Mouse (Mus musculus): ENCODE results near the gene Slc35g3. TPM values are rescaled to one million over a fixed set of nuclear protein-coding genes. Genes with fewer than 3 reads are reported as not detected.

The Slc35g3 gene
- total and polyA plus RNA-seq, 3 experiments, result not detected

DNA sequence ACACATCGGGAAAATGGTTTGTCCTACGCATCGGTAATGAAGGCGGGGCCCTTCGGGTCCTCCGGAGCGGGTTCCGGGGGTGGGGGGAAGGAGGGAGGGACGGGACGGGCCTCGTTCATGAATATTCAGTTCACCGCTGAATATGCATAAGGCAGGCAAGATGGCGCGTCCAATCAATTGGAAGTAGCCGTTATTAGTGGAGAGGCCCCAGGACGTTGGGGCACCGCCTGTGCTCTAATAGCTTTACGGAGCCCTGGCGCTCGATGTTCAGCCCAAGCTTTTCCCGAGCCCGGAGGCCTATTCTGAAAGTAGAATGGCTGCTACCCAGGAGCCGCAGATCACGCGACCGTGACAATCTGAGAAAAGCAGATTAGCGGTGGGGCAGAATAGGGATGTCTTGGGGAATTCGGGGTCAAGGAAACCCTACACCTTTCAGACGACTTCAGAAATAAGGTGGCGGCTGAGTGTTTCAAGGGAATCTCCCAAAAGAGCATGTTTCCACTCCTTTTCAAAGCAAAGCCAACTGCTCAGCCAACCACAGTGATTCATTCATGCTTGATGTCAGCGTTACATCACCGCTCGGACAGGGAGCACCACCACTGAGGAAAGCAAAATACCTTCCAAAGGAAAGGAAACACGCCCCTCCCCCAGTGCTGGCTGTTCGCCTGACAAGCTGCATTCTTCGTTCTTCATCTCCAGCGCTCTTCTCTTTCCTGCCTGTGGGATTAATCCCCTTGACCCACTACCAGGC, 2.6 kb downstream of the Slc35g3 start:
- in situ Hi-C loops (cut with MboI; ENCODE audit: low pct_ligation_motif_present, low pct_unique_long_range_greater_than_20kb, low sequenced_read_pairs), result loop anchor here (5.0 kb wide), 1 partner anchor 33 kb away; no protein-coding TSS in a partner anchor
- H3K36me3 ChIP-seq (replicated peaks in 1 of 2; ENCODE audit: control insufficient read depth in 1 of 2, insufficient read depth in 1 of 2, low read length in 1 of 2), result peaks cover 0 to 9% of the 10 kb centered on the region in 2 experiments
- peak overlapping the region; percentile 92 for H3K27ac ChIP-seq (ENCODE audit: insufficient read depth, low read depth)
- peak overlapping the region; percentile 55 to 60 (median 59) for H3K4me3 ChIP-seq (replicated peaks in 1 of 3; ENCODE audit: low read depth in 2 of 3, low read length in 2 of 3, poor library complexity in 1 of 3)
- peaks cover 35% of the 10 kb centered on the region for H3K79me2 ChIP-seq (replicated peaks; ENCODE audit: control insufficient read depth, extremely low read depth, insufficient read depth, poor library complexity, severe bottlenecking)
- peak; percentile 98 for DNase-seq (ENCODE audit: extremely low read depth)
- H3K4me2 ChIP-seq (ENCODE audit: insufficient read depth, low read depth, poor library complexity, severe bottlenecking), result peak overlapping the region; percentile 82
- TF ChIP-seq HCFC1 (IDR thresholded peaks at IDR 0.05; ENCODE audit: low read depth, low read length) (no peak), GABPA (IDR thresholded peaks at IDR 0.05; ENCODE audit: insufficient replicate concordance, low read depth, low read length) (no peak), ZMIZ1 (IDR thresholded peaks at IDR 0.05; ENCODE audit: low read depth, low read length) (peak; percentile 88), E2F4 (IDR thresholded peaks at IDR 0.05; ENCODE audit: insufficient replicate concordance, low read depth, low read length) (no peak), RAD21 (IDR thresholded peaks at IDR 0.05; ENCODE audit: low read depth, low read length) (no peak), MEF2A (IDR thresholded peaks at IDR 0.05; ENCODE audit: borderline replicate concordance, low read depth, low read length) (peak; percentile 69), MYC (IDR thresholded peaks at IDR 0.05; ENCODE audit: low read depth, low read length) (peak; percentile 89), USF2 (conservative IDR thresholded peaks at IDR 0.05; ENCODE audit: low read depth, low read length) (no peak), UBTF (IDR thresholded peaks at IDR 0.05; ENCODE audit: low read depth, low read length) (no peak), ZC3H11A (IDR thresholded peaks at IDR 0.05; ENCODE audit: low read depth, low read length) (no peak), MAX (IDR thresholded peaks at IDR 0.05; ENCODE audit: low read length) (peak; percentile 83), JUND (conservative IDR thresholded peaks at IDR 0.05; ENCODE audit: low read depth, low read length) (peak; percentile 61; the same call in 1 of the 2 replicates), BHLHE40 (IDR thresholded peaks at IDR 0.05; ENCODE audit: low read depth, low read length) (peak; percentile 91), MAZ (IDR thresholded peaks at IDR 0.05; ENCODE audit: low read depth, low read length) (peak; percentile 99), MAFK (IDR thresholded peaks at IDR 0.05; ENCODE audit: insufficient replicate concordance, low read length) (0 out of 2 replicates have a peak, but pooled peaks have one; percentile 26), CHD1 (IDR thresholded peaks at IDR 0.05; ENCODE audit: low read depth, low read length) (peak; percentile 28), ZKSCAN1 (IDR thresholded peaks at IDR 0.05; ENCODE audit: borderline replicate concordance, low read depth, low read length) (no peak), ZNF384 (IDR thresholded peaks at IDR 0.05; ENCODE audit: low read depth, low read length) (no peak), ELF1 (IDR thresholded peaks at IDR 0.05; ENCODE audit: low read depth, low read length) (no peak), EP300 (IDR thresholded peaks at IDR 0.05; ENCODE audit: low read length) (peak; percentile 63; the same call in 1 of the 2 replicates), JUN (IDR thresholded peaks at IDR 0.05; ENCODE audit: insufficient read depth, low read depth, low read length) (no peak; the same call in 1 of the 2 replicates), CTCF (conservative IDR thresholded peaks at IDR 0.05 in 1 of 2, IDR thresholded peaks at IDR 0.05 in 1 of 2; ENCODE audit: low read depth in 2 of 2, low read length in 2 of 2) (no peak), POLR2AphosphoS2 (IDR thresholded peaks at IDR 0.05; ENCODE audit: low read depth, low read length) (no peak), MXI1 (IDR thresholded peaks at IDR 0.05; ENCODE audit: low read depth, low read length) (peak; percentile 89), CHD2 (IDR thresholded peaks at IDR 0.05; ENCODE audit: low read length) (peak; percentile 83), NRF1 (IDR thresholded peaks at IDR 0.05; ENCODE audit: low read depth, low read length) (no peak), ETS1 (conservative IDR thresholded peaks at IDR 0.05; ENCODE audit: low read depth, low read length) (peak; percentile 77), TCF12 (IDR thresholded peaks at IDR 0.05; ENCODE audit: low read depth, low read length) (peak; percentile 59), USF1 (IDR thresholded peaks at IDR 0.05; ENCODE audit: low read depth, low read length) (no peak), POLR2A (IDR thresholded peaks at IDR 0.05; ENCODE audit: low read depth, low read length) (peak; percentile 81), PAX5 (IDR thresholded peaks at IDR 0.05; ENCODE audit: low read length) (no peak), RCOR1 (conservative IDR thresholded peaks at IDR 0.05; ENCODE audit: low read depth, low read length) (peak; percentile 80), SIN3A (IDR thresholded peaks at IDR 0.05; ENCODE audit: low read length) (peak; percentile 25), TBP (conservative IDR thresholded peaks at IDR 0.05; ENCODE audit: low read depth, low read length) (peak; percentile 87), KAT2A (IDR thresholded peaks at IDR 0.05; ENCODE audit: insufficient replicate concordance, low read length) (no peak), IRF4 (IDR thresholded peaks at IDR 0.05; ENCODE audit: low read depth, low read length) (peak; percentile 65), SMC3 (IDR thresholded peaks at IDR 0.05; ENCODE audit: low read depth, low read length) (no peak), NELFE (IDR thresholded peaks at IDR 0.05; ENCODE audit: low read depth, low read length) (peak; percentile 89; the same call in 1 of the 2 replicates)
- H3K4me1 ChIP-seq (ENCODE audit: control insufficient read depth in 1 of 2, insufficient read depth in 2 of 2), result peaks cover 12 to 38% of the 10 kb centered on the region in 2 experiments
- H3K9me3 ChIP-seq (replicated peaks; ENCODE audit: low read length), result no peaks in the 10 kb centered on the region
- dilution Hi-C loops (cut with MboI; ENCODE audit: extremely low pct_ligation_motif_present, extremely low pct_unique_long_range_greater_than_20kb, low sequenced_read_pairs), result no loop called here
- H3K27me3 ChIP-seq (replicated peaks), result no peaks in the 10 kb centered on the region
- H3K9ac ChIP-seq (ENCODE audit: insufficient read depth, low read depth), result peak overlapping the region; percentile 82
